Mouse (Mus musculus) neural tube, embryonic 15.5 days (tissue): ENCODE measurements around the gene Adamts2. TPM values are rescaled to one million over a fixed set of nuclear protein-coding genes. Genes with fewer than 3 reads are reported as not detected.

Experiments
- ATAC-seq: fragments of 200-750 bp; cut with Nextera tagmentation; 2 replicates; pipeline ENCODE4 v1.8.0; 2017; ENCODE audit warnings: mild to moderate bottlenecking, moderate TSS enrichment, moderate library complexity; ENCODE audit not compliant: low FRiP score
- H3K27ac ChIP-seq: fragments of 300-500 bp; sonication (generic); replicated peaks from 2 replicates; pipeline ENCODE4 v1.5.1; 2015; ENCODE audit warnings: mild to moderate bottlenecking, inconsistent platforms
- H3K27me3 ChIP-seq: fragments of 300-500 bp; sonication (generic); replicated peaks from 2 replicates; pipeline ENCODE4 v1.6.1; 2015; ENCODE audit warnings: inconsistent platforms
- H3K36me3 ChIP-seq: fragments of 300-500 bp; sonication (generic); 2 replicates; pipeline ENCODE4 v1.6.1; 2015; ENCODE audit warnings: inconsistent platforms
- H3K4me1 ChIP-seq: fragments of 300-500 bp; sonication (generic); 2 replicates; pipeline ENCODE4 v1.6.1; 2015; ENCODE audit warnings: inconsistent platforms
- H3K4me2 ChIP-seq: fragments of 300-500 bp; sonication (generic); 2 replicates; pipeline ENCODE4 v1.6.1; 2015; ENCODE audit warnings: inconsistent platforms, mild to moderate bottlenecking, moderate library complexity
- H3K4me3 ChIP-seq: fragments of 300-500 bp; sonication (generic); replicated peaks from 2 replicates; pipeline ENCODE4 v1.5.1; 2015; ENCODE audit warnings: mild to moderate bottlenecking, inconsistent platforms
- H3K9ac ChIP-seq: fragments of 300-500 bp; sonication (generic); replicated peaks from 2 replicates; pipeline ENCODE4 v1.6.1; 2015; ENCODE audit warnings: mild to moderate bottlenecking, inconsistent platforms
- H3K9me3 ChIP-seq: fragments of 300-500 bp; sonication (generic); replicated peaks from 2 replicates; pipeline ENCODE4 v1.6.1; 2016; ENCODE audit warnings: inconsistent platforms
- WGBS: fragments of 180-500 bp; shearing (Covaris S2); methylation state at CpG from one replicate; pipeline ENCODE4 v1.1.7; 2015; ENCODE audit warnings: mixed read lengths; 5-methylcytosine and 5-hydroxymethylcytosine counted together
- polyA plus RNA-seq: library from polyadenylated mRNA; unstranded; fragments of >200 nt; fragmentation: Nextera tagmentation; extraction: Ambion mirVana; gene quantifications from 2 replicates; pipeline ENCODE4 v1.2.1, GENCODE M21; 2015

Gene Adamts2
- polyA plus RNA-seq, 1 experiment from 2014 or later = 4.7 TPM

DNA sequence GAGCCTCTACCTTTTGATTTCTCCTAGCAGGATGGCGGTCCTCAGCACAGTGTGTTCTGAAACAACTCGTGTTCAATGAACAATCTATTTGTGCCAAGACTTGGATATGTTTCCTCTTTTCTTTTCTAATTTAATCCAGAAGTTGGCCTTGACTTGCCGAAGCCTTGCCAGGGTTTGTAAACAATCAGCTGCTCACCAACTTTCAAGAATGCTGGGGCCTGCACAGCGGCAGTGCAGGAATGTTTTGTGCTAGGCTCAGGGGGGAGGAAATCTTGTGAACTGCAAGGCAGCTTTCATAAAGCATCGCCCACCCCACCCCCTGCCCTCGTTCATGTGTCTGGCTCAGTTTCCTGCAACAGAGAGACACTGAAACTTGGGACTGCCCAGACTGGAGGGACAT lies 143.1 kb downstream of the Adamts2 start:
- H3K27me3 ChIP-seq = no peaks in the 10 kb centered on the region
- H3K36me3 ChIP-seq = no peaks in the 10 kb centered on the region
- ATAC-seq = no peak
- H3K27ac ChIP-seq = no peak overlapping the region
- WGBS = 71% methylated on average over 6 of the region's 6 CpGs
- no peak overlapping the region for H3K4me2 ChIP-seq
- H3K9me3 ChIP-seq = no peaks in the 10 kb centered on the region
- H3K4me1 ChIP-seq = peaks cover 5% of the 10 kb centered on the region; the same call in 1 of the 2 replicates
- H3K9ac ChIP-seq = no peak overlapping the region
- no peak overlapping the region for H3K4me3 ChIP-seq

DNA sequence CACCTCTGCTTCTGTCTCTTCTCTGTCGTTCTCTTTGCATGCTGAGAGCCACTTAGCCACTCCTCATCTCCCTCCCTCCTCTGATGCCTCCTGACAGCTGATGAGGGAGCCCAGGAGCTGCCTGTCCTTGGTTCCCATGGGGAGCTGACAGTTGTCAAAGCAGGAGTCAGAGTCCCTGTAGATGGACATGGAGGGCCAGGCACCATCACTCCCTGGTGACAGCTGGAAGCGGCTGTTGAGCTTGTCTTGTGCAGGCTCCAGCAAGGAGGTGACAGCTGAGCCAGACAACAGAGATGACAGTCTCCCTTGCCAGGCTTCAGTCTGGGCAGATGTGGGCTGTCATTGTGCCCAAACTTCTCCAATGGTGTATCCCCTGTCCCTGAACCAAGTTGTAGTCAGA lies 144.6 kb downstream of the Adamts2 start:
- Histone ChIP-seq H3K9ac (no peak overlapping the region), H3K27me3 (no peaks in the 10 kb centered on the region), H3K4me3 (no peak overlapping the region), H3K9me3 (no peaks in the 10 kb centered on the region), H3K27ac (no peak overlapping the region), H3K4me2 (no peak overlapping the region), H3K4me1 (peaks cover 5% of the 10 kb centered on the region; the same call in 1 of the 2 replicates), H3K36me3 (no peaks in the 10 kb centered on the region)
- 52% methylated on average over 2 of the region's 2 CpGs for WGBS
- ATAC-seq = no peak

DNA sequence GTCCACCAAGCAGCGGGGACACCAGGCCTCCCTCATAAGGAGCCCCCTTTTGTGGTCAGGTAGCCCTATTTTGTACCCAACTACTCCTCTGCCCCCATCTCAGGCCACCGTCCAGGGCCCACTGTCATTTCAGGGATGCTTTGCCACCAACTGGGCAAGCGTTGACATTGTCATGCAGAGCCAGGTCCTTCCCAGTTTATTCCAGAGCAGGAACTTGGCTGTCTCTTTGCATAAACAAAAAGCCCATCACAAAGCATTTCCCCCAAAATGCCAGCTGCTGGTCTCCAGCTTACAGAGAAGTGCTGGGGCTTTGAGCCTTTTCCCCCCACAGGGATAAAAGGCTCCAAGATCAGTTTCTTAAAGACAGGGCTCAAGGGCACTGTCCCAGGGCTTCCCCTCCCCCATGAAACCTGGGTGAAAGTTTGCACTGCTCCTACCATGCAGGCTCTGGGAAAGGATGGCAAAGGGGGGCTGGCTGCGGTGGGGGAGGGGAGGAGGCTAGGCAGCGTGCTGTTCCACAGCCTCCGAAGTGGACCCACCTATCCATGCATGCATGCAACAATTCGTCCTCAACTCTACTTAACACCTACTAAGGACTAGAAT lies 149.2 kb downstream of the Adamts2 start:
- H3K4me3 ChIP-seq = no peak overlapping the region
- no peak overlapping the region for H3K27ac ChIP-seq
- ATAC-seq = no peak
- 33% methylated on average over 7 of the region's 7 CpGs for WGBS
- H3K4me2 ChIP-seq = no peak overlapping the region
- H3K4me1 ChIP-seq = no peaks in the 10 kb centered on the region
- H3K27me3 ChIP-seq = no peaks in the 10 kb centered on the region
- no peaks in the 10 kb centered on the region for H3K36me3 ChIP-seq
- no peak overlapping the region for H3K9ac ChIP-seq
- H3K9me3 ChIP-seq = no peaks in the 10 kb centered on the region

DNA sequence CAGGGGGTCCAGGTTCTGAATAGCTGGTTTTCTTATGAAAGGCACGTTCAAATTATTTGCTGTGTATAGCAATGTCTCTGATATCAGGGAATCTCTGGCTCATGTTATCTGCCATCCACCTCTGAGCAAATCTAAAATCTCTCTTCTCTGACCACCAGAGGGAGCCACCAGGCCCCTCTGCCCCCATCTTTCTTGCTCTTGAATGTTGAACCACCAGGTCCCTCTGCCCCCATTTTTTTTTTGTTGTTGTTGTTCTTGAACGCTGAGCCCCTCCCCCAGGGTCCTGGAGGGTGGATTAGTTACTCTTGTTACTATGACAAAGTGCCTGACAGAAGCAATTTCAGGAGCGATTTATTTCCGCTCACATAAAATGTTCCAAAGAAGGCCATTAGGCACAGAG lies 155.9 kb downstream of the Adamts2 start:
- no peak for ATAC-seq
- Histone ChIP-seq H3K9ac (no peak overlapping the region), H3K27ac (no peak overlapping the region), H3K9me3 (no peaks in the 10 kb centered on the region), H3K36me3 (no peaks in the 10 kb centered on the region), H3K4me2 (no peak overlapping the region), H3K4me1 (no peaks in the 10 kb centered on the region), H3K27me3 (no peaks in the 10 kb centered on the region), H3K4me3 (no peak overlapping the region)
- 45% methylated on average over 4 of the region's 4 CpGs for WGBS

DNA sequence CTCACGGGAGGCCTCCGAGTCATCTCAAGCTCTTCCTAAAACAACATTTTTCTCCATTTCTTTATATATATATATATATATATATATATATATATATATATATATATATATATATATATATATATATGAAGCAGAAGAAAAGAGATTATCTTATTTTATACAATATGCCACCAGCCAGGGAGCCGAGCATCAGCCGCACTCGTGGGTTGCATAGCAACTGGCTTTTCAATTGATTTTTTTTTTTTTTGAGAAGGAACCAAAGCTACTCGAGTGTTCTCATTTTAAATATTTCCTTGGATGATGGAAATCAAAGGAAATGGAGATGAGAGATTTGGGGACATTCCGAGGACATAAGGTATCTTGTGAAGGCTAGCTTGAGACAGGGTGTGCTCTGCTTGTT lies 164.6 kb downstream of the Adamts2 start:
- Histone ChIP-seq H3K9me3 (no peaks in the 10 kb centered on the region), H3K27me3 (no peaks in the 10 kb centered on the region), H3K27ac (no peak overlapping the region), H3K4me3 (no peak overlapping the region), H3K4me2 (no peak overlapping the region), H3K36me3 (no peaks in the 10 kb centered on the region), H3K9ac (no peak overlapping the region), H3K4me1 (peaks cover 5% of the 10 kb centered on the region)
- no peak for ATAC-seq
- 84% methylated on average over 7 of the region's 7 CpGs for WGBS

DNA sequence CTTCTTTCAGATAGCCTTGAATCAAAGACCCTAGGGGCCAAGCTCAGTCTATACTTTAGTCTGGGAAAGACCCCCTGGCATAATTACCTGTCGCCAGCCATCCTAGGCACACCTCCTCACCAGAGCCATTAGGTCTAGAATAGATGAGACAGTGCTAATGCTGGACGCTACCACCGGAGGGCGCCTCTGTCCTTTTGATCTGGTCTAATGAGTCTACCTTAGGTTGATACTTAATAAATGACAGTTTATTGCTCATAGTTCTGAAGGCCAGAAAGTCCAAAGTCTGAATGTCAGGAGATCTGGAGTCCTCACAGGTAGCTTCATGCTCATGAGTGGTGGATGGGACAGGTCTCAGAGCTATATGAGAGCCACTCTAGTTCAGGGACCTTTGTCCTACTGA lies 165.2 kb downstream of the Adamts2 start:
- Histone ChIP-seq H3K4me1 (peaks cover 5% of the 10 kb centered on the region), H3K27me3 (no peaks in the 10 kb centered on the region), H3K9ac (no peak overlapping the region), H3K4me3 (no peak overlapping the region), H3K36me3 (no peaks in the 10 kb centered on the region), H3K9me3 (no peaks in the 10 kb centered on the region), H3K4me2 (no peak overlapping the region), H3K27ac (no peak overlapping the region)
- WGBS = 18% methylated on average over 4 of the region's 4 CpGs
- no peak for ATAC-seq

DNA sequence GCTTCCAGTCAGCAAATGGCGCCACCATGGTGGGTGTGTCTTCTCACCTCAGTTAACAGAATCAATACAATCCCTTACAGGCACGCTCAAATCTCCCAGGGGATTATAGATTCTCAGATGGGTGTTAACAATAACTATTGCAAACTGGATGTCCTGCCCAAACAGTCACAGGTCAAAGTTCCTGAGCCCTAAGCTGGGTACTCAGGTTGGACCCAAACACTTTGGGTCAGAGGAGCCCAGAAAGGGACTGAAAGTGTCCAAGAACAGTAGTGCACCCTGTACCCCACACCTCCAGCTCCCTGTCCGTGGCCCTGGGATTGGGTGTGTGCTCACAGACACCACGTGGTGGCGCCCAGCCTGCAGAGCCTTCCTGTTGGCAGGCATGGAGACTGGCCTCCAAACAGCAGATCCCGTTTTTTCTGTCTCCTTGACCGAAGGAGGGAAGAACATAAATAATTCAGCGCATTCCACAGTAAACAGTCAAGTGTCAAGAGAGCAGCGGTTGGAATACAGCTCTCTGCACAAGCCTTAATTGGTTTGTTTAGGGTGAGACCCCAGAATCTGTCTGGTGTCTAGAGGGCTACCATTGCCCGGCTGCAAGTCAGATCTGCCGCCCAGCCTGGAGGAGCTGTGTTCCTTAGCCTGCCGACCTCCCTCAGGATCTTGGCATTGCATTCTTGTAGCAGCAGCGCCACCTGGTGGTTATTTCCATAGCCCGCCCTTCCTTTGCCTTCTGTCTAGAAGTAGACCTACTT lies 167.3 kb downstream of the Adamts2 start:
- Histone ChIP-seq H3K27me3 (no peaks in the 10 kb centered on the region), H3K9ac (peak overlapping the region; percentile 20; the same call in 1 of the 2 replicates), H3K9me3 (no peaks in the 10 kb centered on the region), H3K4me3 (peak overlapping the region; percentile 31), H3K4me1 (peaks cover 5% of the 10 kb centered on the region), H3K4me2 (peak overlapping the region; percentile 63), H3K36me3 (no peaks in the 10 kb centered on the region), H3K27ac (peak overlapping the region; percentile 65)
- 11% methylated on average over 14 of the region's 14 CpGs for WGBS
- ATAC-seq = peak; percentile 91

DNA sequence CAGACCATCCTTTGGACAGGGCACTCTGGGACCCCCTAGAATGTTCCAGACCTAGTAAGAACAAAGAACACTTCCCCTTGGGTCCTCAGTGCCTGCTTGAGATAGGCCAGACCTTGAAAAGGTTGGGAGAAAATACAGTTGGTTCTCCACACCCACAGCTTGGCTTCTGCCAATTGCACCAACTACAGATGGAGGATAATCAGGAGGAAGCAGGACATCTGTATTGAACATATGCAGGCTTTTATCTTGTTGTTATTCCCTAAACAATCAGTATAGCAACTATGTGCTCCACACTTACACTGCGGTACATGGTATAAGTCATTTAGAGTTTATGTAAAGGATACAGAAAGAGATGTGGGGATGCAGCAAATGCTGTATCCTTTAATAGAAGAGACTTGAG lies 169.1 kb downstream of the Adamts2 start:
- no peak for ATAC-seq
- H3K4me2 ChIP-seq = no peak overlapping the region
- no peak overlapping the region for H3K9ac ChIP-seq
- H3K27ac ChIP-seq = no peak overlapping the region
- no peaks in the 10 kb centered on the region for H3K9me3 ChIP-seq
- H3K4me1 ChIP-seq = peaks cover 5% of the 10 kb centered on the region
- H3K4me3 ChIP-seq = no peak overlapping the region
- 89% methylated on average over 1 of the region's 1 CpGs for WGBS
- H3K36me3 ChIP-seq = no peaks in the 10 kb centered on the region
- H3K27me3 ChIP-seq = no peaks in the 10 kb centered on the region

DNA sequence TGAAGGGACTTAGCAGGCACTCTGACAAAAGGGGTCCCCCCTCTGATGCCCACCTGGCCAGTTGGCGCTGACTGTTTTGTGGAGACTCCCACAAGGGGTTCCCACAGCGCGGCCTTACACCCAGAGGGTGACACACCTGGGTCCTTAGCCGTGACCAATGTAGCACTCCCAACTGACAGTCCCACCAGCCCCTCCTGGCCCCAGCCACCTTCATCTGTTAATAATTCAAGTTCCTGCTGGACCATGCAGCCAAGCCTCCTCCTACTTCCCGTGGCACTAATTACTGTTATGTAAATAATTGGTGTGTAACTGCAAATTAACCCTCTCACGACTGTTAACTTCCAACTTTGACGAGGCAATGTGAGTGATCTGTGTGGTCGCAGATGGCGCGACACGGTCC lies 195.8 kb downstream of the Adamts2 start:
- H3K4me2 ChIP-seq = no peak overlapping the region
- ATAC-seq = no peak
- no peak overlapping the region for H3K27ac ChIP-seq
- H3K4me1 ChIP-seq = no peaks in the 10 kb centered on the region
- H3K4me3 ChIP-seq = no peak overlapping the region
- H3K9me3 ChIP-seq = no peaks in the 10 kb centered on the region
- WGBS = 61% methylated on average over 11 of the region's 11 CpGs
- no peak overlapping the region for H3K9ac ChIP-seq
- H3K27me3 ChIP-seq = no peaks in the 10 kb centered on the region
- H3K36me3 ChIP-seq = no peaks in the 10 kb centered on the region

DNA sequence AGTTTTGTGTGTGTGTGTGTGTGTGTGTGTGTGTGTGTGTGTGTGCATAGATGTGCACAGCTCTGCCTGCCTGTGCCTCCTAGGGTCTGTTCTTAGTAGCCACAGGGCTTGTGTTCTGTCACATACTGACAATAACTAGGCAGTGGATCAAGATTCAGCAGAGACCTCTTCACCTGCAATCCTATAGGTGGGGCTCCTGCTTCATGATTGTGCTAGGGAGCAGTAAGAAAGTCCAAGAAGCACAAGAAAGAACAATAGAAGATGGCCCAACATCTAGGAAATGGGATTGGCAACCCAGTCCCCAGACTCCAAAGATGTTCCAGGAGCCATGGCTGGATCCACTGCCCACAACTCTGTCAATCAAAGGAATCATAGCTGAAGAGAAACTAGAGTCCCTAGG lies 197.0 kb downstream of the Adamts2 start:
- Histone ChIP-seq H3K27me3 (no peaks in the 10 kb centered on the region), H3K9ac (no peak overlapping the region), H3K9me3 (no peaks in the 10 kb centered on the region), H3K4me3 (no peak overlapping the region), H3K27ac (no peak overlapping the region), H3K36me3 (no peaks in the 10 kb centered on the region), H3K4me2 (no peak overlapping the region), H3K4me1 (no peaks in the 10 kb centered on the region)
- ATAC-seq = no peak

DNA sequence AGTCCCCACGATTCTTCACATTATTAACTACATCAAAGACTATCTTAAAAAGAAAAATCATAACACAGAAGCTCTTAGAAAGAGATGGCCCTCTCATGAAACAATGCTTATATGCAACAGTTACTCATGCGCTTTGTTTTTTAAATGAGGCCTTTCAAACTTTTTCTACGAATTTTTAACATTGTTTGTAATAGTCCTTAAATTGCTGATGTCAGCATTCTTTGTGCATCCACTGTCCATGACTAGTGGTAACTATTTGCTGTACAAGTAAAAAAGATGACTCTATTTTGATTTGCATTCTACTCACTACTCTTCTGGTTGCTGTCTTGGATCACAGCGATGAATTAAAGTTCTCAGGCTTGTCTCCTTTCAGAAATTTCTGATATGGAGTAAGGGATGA lies 212.3 kb downstream of the Adamts2 start:
- WGBS = 100% methylated on average over 4 of the region's 4 CpGs
- Histone ChIP-seq H3K9me3 (peaks cover 47% of the 10 kb centered on the region), H3K36me3 (peaks cover 94% of the 10 kb centered on the region)

DNA sequence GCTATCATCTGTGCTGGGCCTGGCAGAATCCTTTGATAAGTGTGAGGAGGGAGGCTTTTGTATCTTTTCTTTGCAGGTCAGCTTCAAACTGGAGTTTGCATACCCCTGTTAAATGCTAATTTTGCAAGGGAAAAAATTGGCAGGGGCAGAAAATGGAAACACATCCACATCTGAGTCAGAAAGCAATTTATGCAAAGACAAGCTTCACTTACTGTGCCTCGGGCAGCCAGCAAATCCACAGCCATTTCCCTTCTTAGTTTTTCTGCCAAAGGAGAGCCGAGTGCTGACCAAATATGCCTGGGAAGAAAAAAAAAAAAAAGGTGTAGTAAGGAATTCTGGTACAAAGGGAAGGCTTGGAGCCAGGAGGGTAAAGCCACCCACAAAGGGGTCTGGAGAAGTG lies 224.3 kb downstream of the Adamts2 start:
- Histone ChIP-seq H3K4me3 (peak overlapping the region; percentile 74), H3K9ac (peak overlapping the region; percentile 86; the same call in 1 of the 2 replicates), H3K27ac (no peak overlapping the region), H3K4me1 (peaks cover 15% of the 10 kb centered on the region), H3K4me2 (peak overlapping the region; percentile 67), H3K9me3 (no peaks in the 10 kb centered on the region), H3K27me3 (no peaks in the 10 kb centered on the region), H3K36me3 (peaks cover 42% of the 10 kb centered on the region)
- ATAC-seq = no peak
- WGBS = 44% methylated on average over 2 of the region's 2 CpGs

More for the DNA sequence above, 212.3 kb downstream of the Adamts2 start:
- no peak for ATAC-seq
- no peak overlapping the region for H3K4me3 ChIP-seq
- no peak overlapping the region for H3K4me2 ChIP-seq
- no peaks in the 10 kb centered on the region for H3K27me3 ChIP-seq
- no peaks in the 10 kb centered on the region for H3K4me1 ChIP-seq
- no peak overlapping the region for H3K27ac ChIP-seq
- no peak overlapping the region for H3K9ac ChIP-seq
